Mouse (Mus musculus): ENCODE measurements around the gene Lonp1. TPM values are rescaled to one million over a fixed set of nuclear protein-coding genes. Genes with fewer than 3 reads are reported as not detected.
A peak's percentile ranks its signal among the peaks of the same experiment; 100 is the strongest.
"Not testable (repeated sequence)": the region's sequence is repeated elsewhere in the genome, so short reads cannot be mapped to it uniquely, and the experiment has no call there.

Lonp1 gene
- total RNA-seq, 2 experiments from 2014 or later, result 64.9 to 65.8 TPM

GRCm38 (mm10) chr17:56626260-56626659 lies 427 bp downstream of the Lonp1 start:
- no peak for DNase-seq (ENCODE audit: low spot score)

- no peak for DNase-seq (ENCODE audit: low spot score)
Measured at GRCm38 (mm10) chr17:56625495-56625894, 1.2 kb downstream of the Lonp1 start.

- no peak for DNase-seq (ENCODE audit: low spot score)
Measured at GRCm38 (mm10) chr17:56617628-56618027, 9.1 kb downstream of the Lonp1 start.

GRCm38 (mm10) chr17:56616725-56617124 lies 10.0 kb downstream of the Lonp1 start:
- no peak for DNase-seq (ENCODE audit: low spot score)

DNA sequence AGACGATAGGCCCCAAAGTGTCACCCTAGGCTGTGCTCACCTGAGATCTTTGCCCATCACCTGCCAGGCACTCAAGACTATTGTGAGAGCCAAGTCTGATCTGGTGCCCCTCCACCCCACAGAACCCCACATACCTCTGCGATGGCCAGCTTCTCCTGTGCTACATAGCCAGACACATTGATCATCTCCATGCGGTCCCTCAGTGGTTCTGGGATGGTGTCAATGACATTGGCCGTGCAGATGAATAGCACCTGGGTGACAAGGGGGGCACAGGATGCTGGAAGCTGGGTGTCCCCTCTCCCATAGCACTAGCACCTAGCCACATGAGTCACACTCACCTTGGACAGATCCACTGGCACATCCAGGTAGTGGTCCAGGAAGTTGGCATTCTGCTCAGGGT lies 10.9 kb downstream of the Lonp1 start:
- DNase-seq (ENCODE audit: low spot score), result no peak

- DNase-seq (ENCODE audit: low spot score), result no peak
Measured at GRCm38 (mm10) chr17:56615136-56615784, 11.4 kb downstream of the Lonp1 start.

GRCm38 (mm10) chr17:56614391-56615135 lies 12.1 kb downstream of the Lonp1 start:
- DNase-seq (ENCODE audit: low spot score), result no peak

DNA sequence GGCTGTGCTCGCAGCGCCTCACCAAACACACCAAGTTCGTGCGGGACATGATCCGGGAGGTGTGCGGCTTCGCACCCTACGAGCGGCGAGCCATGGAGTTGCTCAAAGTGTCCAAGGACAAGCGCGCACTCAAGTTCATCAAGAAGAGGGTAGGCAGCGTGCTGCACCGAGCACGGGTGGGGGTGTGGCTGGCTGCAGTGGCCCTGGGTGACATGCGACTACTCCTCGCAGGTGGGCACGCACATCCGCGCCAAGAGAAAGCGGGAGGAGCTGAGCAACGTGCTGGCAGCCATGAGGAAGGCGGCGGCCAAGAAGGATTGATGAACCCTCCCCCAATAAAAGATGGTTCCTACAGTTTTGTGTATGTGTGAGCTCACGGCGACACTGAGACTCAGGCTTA lies 12.8 kb downstream of the Lonp1 start:
- not testable (repeated sequence) for DNase-seq (ENCODE audit: low spot score)

DNA sequence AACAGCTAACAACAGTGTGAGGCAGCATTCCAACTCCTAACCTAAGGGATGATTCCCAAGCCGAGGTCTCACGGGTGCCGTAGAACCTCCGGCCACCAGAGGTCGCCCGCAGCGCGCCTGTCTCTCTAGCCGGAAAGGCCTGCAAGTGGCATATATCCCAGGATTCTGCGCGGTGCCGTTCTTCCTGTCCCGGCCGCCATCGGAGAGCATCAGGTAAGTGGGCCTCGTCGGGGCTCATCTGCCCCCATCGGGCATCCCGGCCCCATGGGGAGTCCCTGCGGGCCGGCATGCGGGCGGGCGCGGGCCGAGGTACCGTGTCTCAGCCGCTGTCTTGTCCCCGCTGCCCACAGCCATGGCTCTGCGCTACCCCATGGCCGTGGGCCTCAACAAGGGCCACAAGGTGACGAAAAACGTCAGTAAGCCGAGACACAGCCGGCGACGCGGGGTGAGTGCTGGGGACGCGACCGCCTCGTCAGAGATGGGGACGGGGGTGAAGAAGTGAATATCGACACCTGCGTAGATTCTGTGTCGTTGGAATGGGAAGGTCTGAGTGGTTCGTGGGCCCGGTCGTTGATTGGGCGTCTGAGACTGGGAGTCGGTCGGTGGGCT lies 13.3 kb downstream of the Lonp1 start, which contains the start of gene Rpl36:
Gene Rpl36, plus strand, starts transcription at position 181 of the 609 bp plus-strand sequence.
- DNase-seq (ENCODE audit: low spot score), result peak; percentile 96

DNA sequence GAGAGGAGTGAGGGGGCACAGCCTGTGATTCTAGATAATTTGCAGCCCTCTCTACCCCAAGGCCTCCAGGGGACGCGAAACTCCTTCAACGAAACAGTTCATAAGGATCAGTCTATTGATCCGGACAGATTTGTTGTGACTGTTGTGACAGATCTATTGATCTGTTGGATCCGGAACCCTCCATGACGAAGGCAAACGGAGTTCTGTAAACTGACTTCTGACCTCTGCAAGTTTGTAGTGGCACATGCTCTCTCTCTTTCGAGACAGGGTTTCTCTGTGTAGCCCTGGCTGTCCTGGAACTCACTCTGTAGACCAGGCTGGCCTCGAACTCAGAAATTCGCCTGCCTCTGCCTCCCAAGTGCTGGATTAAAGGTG lies 14.1 kb downstream of the Lonp1 start:
- not testable (repeated sequence) for DNase-seq (ENCODE audit: low spot score)

- DNase-seq (ENCODE audit: low spot score), result no peak
Measured at GRCm38 (mm10) chr17:56611861-56612564, 14.7 kb downstream of the Lonp1 start.

DNA sequence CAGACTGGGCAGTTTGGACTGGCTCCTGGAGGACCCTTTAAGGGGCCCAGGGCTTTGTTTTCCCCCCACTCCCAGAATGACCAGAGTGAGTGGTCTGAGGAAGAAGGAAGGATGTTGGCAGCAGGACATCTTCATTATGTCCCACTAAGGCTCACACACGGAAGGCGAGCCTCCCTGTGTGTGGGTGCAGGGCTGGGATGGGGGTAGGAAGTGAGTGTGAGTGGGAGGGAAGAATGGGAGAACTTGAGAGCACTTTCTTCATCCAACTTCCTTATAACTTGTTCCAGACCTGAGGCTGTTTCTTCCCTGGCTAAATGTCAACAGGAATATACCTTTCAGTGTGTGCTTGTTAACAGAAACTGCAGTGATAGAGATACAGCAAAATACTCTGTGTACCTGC lies 15.4 kb downstream of the Lonp1 start:
- no peak for DNase-seq (ENCODE audit: low spot score)

DNA sequence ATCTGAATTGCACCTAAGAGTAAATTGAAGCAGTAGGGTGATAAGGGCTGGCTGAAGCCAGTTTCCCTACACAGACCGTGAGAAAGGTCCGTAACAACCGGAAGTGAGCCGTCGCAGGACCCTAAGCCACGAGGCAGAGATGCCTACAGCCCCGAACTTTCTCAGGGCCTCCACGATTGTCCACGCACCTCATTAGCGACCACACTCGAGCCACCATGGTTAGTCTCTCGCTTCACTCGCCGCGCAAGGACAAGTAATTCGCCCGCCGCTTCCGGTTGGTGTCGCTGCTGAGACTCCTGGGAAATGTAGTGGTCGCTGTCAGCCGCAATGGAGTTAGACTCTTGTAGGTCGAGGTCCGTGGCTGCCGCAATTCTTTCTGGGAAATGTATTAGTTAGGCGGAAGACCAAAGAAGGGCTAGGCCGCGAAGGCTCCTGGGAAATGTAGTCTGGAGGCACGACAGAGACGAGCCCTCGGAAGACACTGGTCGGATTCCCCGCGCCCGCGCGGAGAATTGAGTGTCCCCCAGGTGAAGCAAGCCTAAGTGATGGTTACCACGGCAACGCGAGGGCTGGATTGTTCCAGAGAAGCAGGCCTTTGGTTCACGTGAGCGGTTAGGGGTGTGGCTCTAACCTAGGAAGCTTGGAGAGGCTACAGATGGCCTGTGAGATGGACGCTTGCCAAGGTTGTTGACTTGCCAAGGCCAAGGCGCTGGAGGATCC lies 17.1 kb downstream of the Lonp1 start, which contains the start of gene 2410015M20Rik:
Gene 2410015M20Rik, minus strand, starts transcription at position 320 of the 720 bp plus-strand sequence.
- DNase-seq (ENCODE audit: low spot score), result peak; percentile 96

- no peak for DNase-seq (ENCODE audit: low spot score)
Measured at GRCm38 (mm10) chr17:56608699-56609098, 18.0 kb downstream of the Lonp1 start.

DNA sequence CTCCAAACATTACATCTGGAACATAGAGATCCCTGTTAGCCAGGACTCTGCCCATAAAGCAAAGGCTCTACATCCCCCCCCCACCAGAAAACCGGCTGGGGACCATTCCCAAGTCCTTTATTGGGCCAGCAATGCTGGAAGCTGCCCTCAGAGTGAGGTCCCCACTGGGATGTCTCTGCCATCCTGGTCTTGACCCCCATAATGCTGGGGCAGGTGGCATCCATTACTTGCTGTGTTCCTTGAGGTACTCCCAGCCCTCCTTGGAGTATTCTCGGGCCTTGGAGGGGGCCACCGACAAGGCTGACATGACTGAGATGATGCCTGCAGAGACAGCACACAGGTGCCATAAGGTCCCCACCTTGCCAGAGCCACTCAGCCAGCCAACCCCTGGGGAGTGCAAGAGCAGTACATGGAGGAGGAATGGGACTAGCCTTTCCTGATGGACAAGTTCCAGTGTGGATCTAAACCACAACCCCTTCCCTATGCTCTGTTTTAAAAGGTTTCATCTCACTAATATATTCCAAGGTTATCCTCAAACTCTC lies 19.1 kb downstream of the Lonp1 start:
- no peak for DNase-seq (ENCODE audit: low spot score)

- no peak for DNase-seq (ENCODE audit: low spot score)
Measured at GRCm38 (mm10) chr17:56605431-56605830, 21.3 kb downstream of the Lonp1 start.

- DNase-seq (ENCODE audit: low spot score), result no peak
Measured at GRCm38 (mm10) chr17:56604422-56604821, 22.3 kb downstream of the Lonp1 start.

DNA sequence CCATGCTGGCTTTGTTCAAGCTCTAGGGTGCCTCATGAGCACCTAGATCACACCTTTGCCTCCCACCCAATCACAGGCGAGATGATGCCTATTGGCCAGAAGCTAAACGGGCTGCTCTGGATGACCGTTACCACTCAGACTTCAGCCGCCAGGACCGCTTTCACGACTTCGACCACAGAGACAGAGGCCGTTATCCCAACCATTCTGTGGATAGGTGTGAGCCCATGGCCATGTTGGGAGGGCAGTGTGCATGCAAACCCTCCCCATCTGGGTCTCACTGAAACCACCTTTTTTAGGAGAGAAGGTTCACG lies 22.7 kb downstream of the Lonp1 start:
- DNase-seq (ENCODE audit: low spot score), result no peak

DNA sequence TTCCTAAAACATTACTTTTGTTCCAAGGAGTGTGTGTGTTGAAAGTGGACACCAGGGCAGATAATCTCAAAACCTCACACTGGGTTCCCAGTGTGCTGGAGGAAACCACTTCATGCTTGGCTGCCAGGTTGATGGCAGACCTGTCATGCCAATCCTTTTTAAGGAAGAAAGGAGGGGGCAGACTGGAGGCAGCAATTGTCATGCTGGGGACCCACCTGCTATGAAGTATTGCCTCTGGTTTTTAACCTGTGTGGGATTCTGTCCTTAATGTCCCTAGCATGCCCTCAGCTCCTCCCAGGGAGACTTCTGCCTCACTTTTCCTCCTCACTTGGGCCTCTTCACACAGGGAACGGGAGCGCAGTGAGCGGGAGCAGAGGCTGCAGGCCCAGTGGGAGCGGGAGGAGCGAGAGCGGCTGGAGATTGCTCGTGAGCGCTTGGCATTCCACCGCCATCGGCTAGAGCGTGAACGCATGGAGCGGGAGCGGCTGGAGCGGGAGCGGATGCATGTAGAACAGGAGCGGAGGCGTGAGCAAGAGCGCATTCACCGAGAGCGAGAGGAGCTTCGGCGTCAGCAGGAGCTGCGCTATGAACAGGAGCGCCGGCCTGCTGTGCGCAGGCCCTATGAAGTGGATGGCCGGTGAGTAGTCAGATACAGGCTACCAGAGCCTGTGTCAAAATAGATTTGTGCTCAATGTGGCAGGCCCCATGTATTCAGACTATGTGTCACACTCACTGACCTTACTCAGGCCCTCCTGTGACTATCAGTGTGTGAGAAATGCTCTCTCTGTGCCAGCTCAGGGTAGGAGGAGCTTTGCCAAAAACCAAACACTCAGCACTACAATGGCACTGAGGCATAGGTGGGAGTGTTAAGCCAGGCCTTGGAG lies 23.3 kb downstream of the Lonp1 start:
- no peak for DNase-seq (ENCODE audit: low spot score)
